Comparison of ENCODE assay signal across 21 mouse cellular contexts in genomic region chr16:97874376-97874775, GRCm38 (mm10). TPM values are rescaled to one million over a fixed set of nuclear protein-coding genes. Genes with fewer than 3 reads are reported as not detected.
A peak's percentile ranks its signal among the peaks of the same experiment; 100 is the strongest.
DNase-seq lines count a peak whose midpoint lies in the region; ATAC-seq and TF ChIP-seq lines count a peak whose summit lies in the region.
"Had no signal": no experiment of that assay in that cellular context is flagged by ENCODE, and none has a peak within 500 bp of the region (broad histone marks: within the 10 kb centered on the region; RNA-seq: fewer than 3 reads in every experiment).

No protein-coding gene starts in this region.

- peak overlapping the region; percentile 15 for H3K4me3 ChIP-seq in gastrocnemius, adult 2 months
- no peak overlapping the region for H3K4me3 ChIP-seq in limb, embryonic 15.5 days
- no peak overlapping the region for H3K4me3 ChIP-seq in limb, embryonic 10.5 days
- no peak overlapping the region for H3K4me3 ChIP-seq in hindbrain, embryonic 13.5 days

- no peaks in the 10 kb centered on the region for H3K27me3 ChIP-seq in limb, embryonic 15.5 days
- H3K27me3 ChIP-seq in limb, embryonic 10.5 days (ENCODE audit: low read depth, poor library complexity, severe bottlenecking): no peaks in the 10 kb centered on the region
- H3K27me3 ChIP-seq in hindbrain, embryonic 13.5 days: no peaks in the 10 kb centered on the region
- H3K27me3 ChIP-seq: CH12.LX, Patski had no signal

- no peak for TF ChIP-seq CTCF in gastrocnemius, adult 2 months (IDR thresholded peaks at IDR 0.05)

- H3K4me2 ChIP-seq in limb, embryonic 15.5 days: no peak overlapping the region
- no peak overlapping the region for H3K4me2 ChIP-seq in hindbrain, embryonic 13.5 days

- DNase-seq in gastrocnemius, adult 18-20 months (ENCODE audit: low spot score): peak; percentile 69
- DNase-seq in gastrocnemius, postnatal 14 days: no peak
- peak; percentile 60 for DNase-seq in gastrocnemius, adult 2 months
- no peak for DNase-seq in gastrocnemius, postnatal 10 days
- no peak for DNase-seq in limb, embryonic 10.5 days (ENCODE audit: low spot score)
- peak; percentile 72 for DNase-seq in skeletal muscle tissue, adult 2 months (ENCODE audit: low read depth, low spot score)
- DNase-seq: adrenal gland, adult 2 months; adrenal gland, adult 8-10 months; adrenal gland, postnatal 10 days; adrenal gland, postnatal 14 days; adrenal gland, postnatal 25 days; adrenal gland, postnatal 36 days; B cell, adult 2 months; cerebellum, adult 11 months; cerebellum, adult 11-12 months had no signal

- H3K36me3 ChIP-seq in limb, embryonic 15.5 days: peaks cover 45% of the 10 kb centered on the region
- peaks cover 27% of the 10 kb centered on the region for H3K36me3 ChIP-seq in limb, embryonic 10.5 days
- H3K36me3 ChIP-seq in hindbrain, embryonic 13.5 days: peaks cover 29% of the 10 kb centered on the region

- no peaks in the 10 kb centered on the region for H3K4me1 ChIP-seq in limb, embryonic 15.5 days
- H3K4me1 ChIP-seq in limb, embryonic 10.5 days: no peaks in the 10 kb centered on the region
- no peaks in the 10 kb centered on the region for H3K4me1 ChIP-seq in hindbrain, embryonic 13.5 days (replicated peaks)

- H3K9me3 ChIP-seq in limb, embryonic 15.5 days: no peaks in the 10 kb centered on the region
- no peaks in the 10 kb centered on the region for H3K9me3 ChIP-seq in limb, embryonic 10.5 days (replicated peaks)
- H3K9me3 ChIP-seq in hindbrain, embryonic 13.5 days: no peaks in the 10 kb centered on the region
- H3K9me3 ChIP-seq: G1E had no signal

- intact Hi-C loops in gastrocnemius, postnatal 14 days (cut with DNase I; ENCODE audit: low total_unique reads): no loop called here
- intact Hi-C loops in gastrocnemius, adult 2 months (cut with DNase I): loop anchor here (2.0 kb wide), 1 partner anchor 46 kb away; no protein-coding TSS in a partner anchor

- peak overlapping the region; percentile 91 for H3K27ac ChIP-seq in gastrocnemius, adult 2 months
- H3K27ac ChIP-seq in limb, embryonic 15.5 days: no peak overlapping the region
- H3K27ac ChIP-seq in limb, embryonic 10.5 days: no peak overlapping the region
- no peak overlapping the region for H3K27ac ChIP-seq in hindbrain, embryonic 13.5 days

- ATAC-seq in limb, embryonic 15.5 days (ENCODE audit: insufficient number of reproducible peaks, low FRiP score, low TSS enrichment, low read depth): 0 out of 2 replicates have a peak, but pooled peaks have one; percentile 55
- ATAC-seq in hindbrain, embryonic 13.5 days (ENCODE audit: low FRiP score): no peak
- ATAC-seq: activated CD4-positive, CD25-positive, alpha-beta regulatory T cell, adult 4 months; Patski had no signal

- 48% methylated on average over 1 of the region's 1 CpGs for WGBS in limb, embryonic 15.5 days
- 63% methylated on average over 1 of the region's 1 CpGs for WGBS in limb, embryonic 10.5 days
- 56% methylated on average over 1 of the region's 1 CpGs for WGBS in hindbrain, embryonic 13.5 days

- H3K9ac ChIP-seq in limb, embryonic 15.5 days: no peak overlapping the region
- H3K9ac ChIP-seq in hindbrain, embryonic 13.5 days: no peak overlapping the region

RNA-seq across cellular contexts. Expression of gene Prdm15, which starts 22.7 kb away (rescaled TPM):
- 1 to 10 TPM; 6.4 to 7.4 TPM for total RNA-seq in gastrocnemius, adult 18-20 months (2021)
- 1 to 10 TPM; 3.7 to 5.9 TPM for total RNA-seq in gastrocnemius, postnatal 14 days (2021)
- 10 to 100 TPM in 1 of 2 experiments, 1 to 10 TPM in 1; 6.7 to 10.2 TPM for total RNA-seq in gastrocnemius, adult 2 months (2021)
- 1 to 10 TPM; 4.9 to 8.4 TPM for total RNA-seq in gastrocnemius, postnatal 10 days (2021)
- polyA plus RNA-seq in limb, embryonic 15.5 days (2015; fragmentation: Nextera tagmentation; extraction: Ambion mirVana): 9.0 and 10.2 TPM in 2 replicates
- 14.1 and 17.1 TPM in 2 replicates for polyA plus RNA-seq in limb, embryonic 10.5 days (2016; fragmentation: Nextera tagmentation; extraction: Ambion mirVana)
- polyA plus RNA-seq in hindbrain, embryonic 13.5 days (2015; fragmentation: Nextera tagmentation; extraction: Ambion mirVana): 11.2 and 14.5 TPM in 2 replicates

Comparison
In these comparisons a context has a peak if more than half of its experiments do, and no peak if none do; other contexts are left out.
1. DNase-seq: peak in gastrocnemius, adult 18-20 months (single experiment), gastrocnemius, adult 2 months (single experiment) and skeletal muscle tissue, adult 2 months (single experiment); none in gastrocnemius, postnatal 14 days (single experiment), gastrocnemius, postnatal 10 days (single experiment) and limb, embryonic 10.5 days (single experiment).